Mouse (Mus musculus): ENCODE data around the gene Ndufs5.

Gene Ndufs5

GRCm38 (mm10) chr4:123717574-123718433, at the start of gene Ndufs5:
Ndufs5 (minus strand) TSS chr4:123718202.
- DNase-seq (ENCODE audit: low spot score in 2 of 2): peak; percentile 94 to 95

- no peak for DNase-seq (ENCODE audit: low spot score in 2 of 2)
Measured at GRCm38 (mm10) chr4:123765071-123765470, 47.1 kb upstream of the Ndufs5 start.

GRCm38 (mm10) chr4:123758306-123758705, 40.3 kb upstream of the Ndufs5 start:
- DNase-seq (ENCODE audit: low spot score in 2 of 2): no peak

- no peak for DNase-seq (ENCODE audit: low spot score in 2 of 2)
Measured at GRCm38 (mm10) chr4:123750707-123751312, 32.8 kb upstream of the Ndufs5 start.

- peak; percentile 92 to 96 for DNase-seq (ENCODE audit: low spot score in 2 of 2)
Measured at GRCm38 (mm10) chr4:123750152-123750651, 32.2 kb upstream of the Ndufs5 start, which contains the start of gene Akirin1. Akirin1 (minus strand) TSS chr4:123750345.

GRCm38 (mm10) chr4:123749484-123750130, 31.6 kb upstream of the Ndufs5 start:
- DNase-seq (ENCODE audit: low spot score in 2 of 2): no peak

- DNase-seq (ENCODE audit: low spot score in 2 of 2): no peak
Measured at GRCm38 (mm10) chr4:123748726-123749415, 30.9 kb upstream of the Ndufs5 start.

- DNase-seq (ENCODE audit: low spot score in 2 of 2): no peak
Measured at GRCm38 (mm10) chr4:123745221-123745775, 27.3 kb upstream of the Ndufs5 start.

GRCm38 (mm10) chr4:123742891-123743290, 24.9 kb upstream of the Ndufs5 start:
- no peak for DNase-seq (ENCODE audit: low spot score in 2 of 2)

GRCm38 (mm10) chr4:123738708-123739107, 20.7 kb upstream of the Ndufs5 start:
- no peak for DNase-seq (ENCODE audit: low spot score in 2 of 2)

GRCm38 (mm10) chr4:123733532-123733931, 15.5 kb upstream of the Ndufs5 start:
- DNase-seq (ENCODE audit: low spot score in 2 of 2): no peak

GRCm38 (mm10) chr4:123732921-123733320, 14.9 kb upstream of the Ndufs5 start:
- no peak for DNase-seq (ENCODE audit: low spot score in 2 of 2)

GRCm38 (mm10) chr4:123732163-123732910, 14.3 kb upstream of the Ndufs5 start:
- DNase-seq (ENCODE audit: low spot score in 2 of 2): no peak

- DNase-seq (ENCODE audit: low spot score in 2 of 2): no peak
Measured at GRCm38 (mm10) chr4:123721761-123722160, 3.8 kb upstream of the Ndufs5 start.

GRCm38 (mm10) chr4:123718434-123718780, 405 bp upstream of the Ndufs5 start:
- no peak for DNase-seq (ENCODE audit: low spot score in 2 of 2)

- no peak for DNase-seq (ENCODE audit: low spot score in 2 of 2)
Measured at GRCm38 (mm10) chr4:123712431-123712830, 5.6 kb downstream of the Ndufs5 start.

- no peak for DNase-seq (ENCODE audit: low spot score in 2 of 2)
Measured at GRCm38 (mm10) chr4:123707340-123707739, 10.7 kb downstream of the Ndufs5 start.

- DNase-seq (ENCODE audit: low spot score in 2 of 2): no peak
Measured at GRCm38 (mm10) chr4:123705340-123705739, 12.7 kb downstream of the Ndufs5 start.

- no peak for DNase-seq (ENCODE audit: low spot score in 2 of 2)
Measured at GRCm38 (mm10) chr4:123693384-123693783, 24.6 kb downstream of the Ndufs5 start.

GRCm38 (mm10) chr4:123692071-123692470, 25.9 kb downstream of the Ndufs5 start:
- DNase-seq (ENCODE audit: low spot score in 2 of 2): no peak

- no peak for DNase-seq (ENCODE audit: low spot score in 2 of 2)
Measured at GRCm38 (mm10) chr4:123690311-123690710, 27.7 kb downstream of the Ndufs5 start.

Measured in frontal cortex, postnatal 25 days (tissue).